ENCODE assay signal across 19 mouse cellular contexts in the genomic region with DNA sequence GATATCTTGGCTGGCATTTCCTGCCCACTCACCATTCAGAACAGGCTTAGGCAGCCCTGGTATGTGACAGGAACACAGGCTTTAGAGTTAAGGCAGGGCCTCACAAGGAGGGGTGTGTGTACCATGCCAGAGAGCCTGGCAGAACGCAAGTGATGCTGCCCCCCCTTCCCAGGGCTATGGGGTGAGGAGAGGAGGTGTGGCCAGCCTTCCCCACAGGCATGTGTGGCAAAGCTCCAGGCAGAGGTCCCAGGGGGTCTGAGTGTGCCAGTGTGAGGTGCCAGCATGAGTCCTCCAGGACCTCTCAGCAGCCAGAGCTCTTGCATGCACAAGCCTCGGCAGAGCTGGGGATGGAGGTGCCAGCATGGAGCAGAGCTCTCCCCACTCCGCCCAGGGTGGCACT. TPM values are rescaled to one million over a fixed set of nuclear protein-coding genes. Genes with fewer than 3 reads are reported as not detected.
DNase-seq lines count a peak whose midpoint lies in the region; ATAC-seq and TF ChIP-seq lines count a peak whose summit lies in the region.
"Had no signal": no experiment of that assay in that cellular context is flagged by ENCODE, and none has a peak within 500 bp of the region (broad histone marks: within the 10 kb centered on the region; RNA-seq: fewer than 3 reads in every experiment).

No protein-coding gene starts in this region.

- no peak overlapping the region for H3K4me3 ChIP-seq in heart, embryonic 15.5 days
- no peak overlapping the region for H3K4me3 ChIP-seq in midbrain, embryonic 13.5 days (replicated peaks)
- H3K4me3 ChIP-seq in midbrain, embryonic 16.5 days (ENCODE audit: low read depth, low read length), result no peak overlapping the region
- H3K4me3 ChIP-seq in lung, postnatal 0 days (ENCODE audit: low read depth, low read length), result no peak overlapping the region
- no peak overlapping the region for H3K4me3 ChIP-seq in liver, postnatal 0 days (ENCODE audit: low read depth, low read length)
- H3K4me3 ChIP-seq: heart, embryonic 12.5 days; limb, embryonic 10.5 days; liver, embryonic 12.5 days; megakaryocyte, embryonic 14.5 days; myocyte had no signal

- TF ChIP-seq EP300 in lung, postnatal 0 days (IDR thresholded peaks at IDR 0.05), result no peak
- no peak for TF ChIP-seq EP300 in liver, postnatal 0 days (IDR thresholded peaks at IDR 0.05; ENCODE audit: low read depth)

- 0 out of 2 replicates have a peak, but pooled peaks have one; percentile 5 for ATAC-seq in heart, embryonic 15.5 days (replicated peaks; ENCODE audit: insufficient number of reproducible peaks, insufficient read depth, low FRiP score, low read depth)
- ATAC-seq in midbrain, embryonic 13.5 days, result no peak
- ATAC-seq in midbrain, embryonic 16.5 days, result no peak
- ATAC-seq in lung, postnatal 0 days, result peak; percentile 73
- ATAC-seq in liver, postnatal 0 days, result no peak
- ATAC-seq: liver, embryonic 12.5 days; Patski had no signal

- H3K36me3 ChIP-seq in heart, embryonic 15.5 days, result no peaks in the 10 kb centered on the region
- H3K36me3 ChIP-seq in midbrain, embryonic 13.5 days, result no peaks in the 10 kb centered on the region
- H3K36me3 ChIP-seq in midbrain, embryonic 16.5 days (ENCODE audit: control insufficient read depth, insufficient read depth, low read length), result no peaks in the 10 kb centered on the region
- H3K36me3 ChIP-seq in lung, postnatal 0 days (ENCODE audit: insufficient read depth, low read length), result no peaks in the 10 kb centered on the region
- no peaks in the 10 kb centered on the region for H3K36me3 ChIP-seq in liver, postnatal 0 days (replicated peaks; ENCODE audit: insufficient read depth, low read length)
- H3K36me3 ChIP-seq: heart, embryonic 12.5 days; limb, embryonic 10.5 days; liver, embryonic 12.5 days had no signal

- no peaks in the 10 kb centered on the region for H3K9me3 ChIP-seq in heart, embryonic 15.5 days (replicated peaks)
- no peaks in the 10 kb centered on the region for H3K9me3 ChIP-seq in midbrain, embryonic 13.5 days
- H3K9me3 ChIP-seq in midbrain, embryonic 16.5 days (replicated peaks; ENCODE audit: control insufficient read depth, low read length, poor library complexity, severe bottlenecking), result no peaks in the 10 kb centered on the region
- no peaks in the 10 kb centered on the region for H3K9me3 ChIP-seq in lung, postnatal 0 days (ENCODE audit: low read length)
- H3K9me3 ChIP-seq in liver, postnatal 0 days (ENCODE audit: low read length), result no peaks in the 10 kb centered on the region
- H3K9me3 ChIP-seq: limb, embryonic 10.5 days; liver, embryonic 12.5 days had no signal

- no peak for DNase-seq in heart, adult 8-10 months (ENCODE audit: low spot score)
- DNase-seq in NIH3T3 (ENCODE audit: low read depth), result peak; percentile 73
- DNase-seq in lung, postnatal 0 days (ENCODE audit: low spot score), result no peak
- DNase-seq in liver, postnatal 0 days, result no peak
- no peak for DNase-seq in layer of hippocampus, postnatal 25 days (ENCODE audit: extremely low spot score in 1 of 2, low spot score in 1 of 2)
- DNase-seq: cerebellum, adult 9-11 months; embryo, embryonic 11 days; kidney, adult 8-10 months; kidney, postnatal 4 days; thymus, postnatal 14 days had no signal

- H3K4me2 ChIP-seq in heart, embryonic 15.5 days, result no peak overlapping the region
- no peak overlapping the region for H3K4me2 ChIP-seq in midbrain, embryonic 13.5 days (replicated peaks)
- no peak overlapping the region for H3K4me2 ChIP-seq in midbrain, embryonic 16.5 days (ENCODE audit: low read length)
- H3K4me2 ChIP-seq in lung, postnatal 0 days (replicated peaks; ENCODE audit: low read depth, low read length), result no peak overlapping the region
- H3K4me2 ChIP-seq in liver, postnatal 0 days (ENCODE audit: low read depth, low read length), result no peak overlapping the region
- H3K4me2 ChIP-seq: heart, embryonic 12.5 days; liver, embryonic 12.5 days had no signal

- no peak overlapping the region for H3K27ac ChIP-seq in heart, embryonic 15.5 days
- no peak overlapping the region for H3K27ac ChIP-seq in midbrain, embryonic 13.5 days
- no peak overlapping the region for H3K27ac ChIP-seq in midbrain, embryonic 16.5 days (ENCODE audit: low read length)
- no peak overlapping the region for H3K27ac ChIP-seq in lung, postnatal 0 days (ENCODE audit: low read length)
- no peak overlapping the region for H3K27ac ChIP-seq in liver, postnatal 0 days (ENCODE audit: low read depth)
- H3K27ac ChIP-seq: limb, embryonic 10.5 days; liver, embryonic 12.5 days had no signal

- no peak overlapping the region for H3K9ac ChIP-seq in heart, embryonic 15.5 days
- H3K9ac ChIP-seq in midbrain, embryonic 13.5 days (replicated peaks), result peak overlapping the region; percentile 32; the same call in 1 of the 2 replicates
- no peak overlapping the region for H3K9ac ChIP-seq in midbrain, embryonic 16.5 days (ENCODE audit: low read depth, low read length)
- H3K9ac ChIP-seq in lung, postnatal 0 days (replicated peaks; ENCODE audit: low read depth), result no peak overlapping the region
- no peak overlapping the region for H3K9ac ChIP-seq in liver, postnatal 0 days (replicated peaks)
- H3K9ac ChIP-seq: heart, embryonic 12.5 days; liver, embryonic 12.5 days had no signal

- peaks cover 2% of the 10 kb centered on the region; the same call in 1 of the 2 replicates for H3K27me3 ChIP-seq in heart, embryonic 15.5 days
- H3K27me3 ChIP-seq in midbrain, embryonic 13.5 days, result no peaks in the 10 kb centered on the region
- H3K27me3 ChIP-seq in midbrain, embryonic 16.5 days (ENCODE audit: control insufficient read depth, insufficient read depth, low read depth, low read length), result no peaks in the 10 kb centered on the region
- H3K27me3 ChIP-seq in lung, postnatal 0 days (replicated peaks; ENCODE audit: insufficient read depth, low read length), result no peaks in the 10 kb centered on the region
- H3K27me3 ChIP-seq in liver, postnatal 0 days (ENCODE audit: insufficient read depth, low read length), result no peaks in the 10 kb centered on the region
- H3K27me3 ChIP-seq: heart, embryonic 12.5 days; Patski had no signal

- TF ChIP-seq CTCF in lung, postnatal 0 days (IDR thresholded peaks at IDR 0.05), result no peak
- no peak for TF ChIP-seq CTCF in liver, postnatal 0 days (IDR thresholded peaks at IDR 0.05; ENCODE audit: low read depth)

- H3K4me1 ChIP-seq in heart, embryonic 15.5 days (replicated peaks), result peaks cover 6% of the 10 kb centered on the region; the same call in 1 of the 2 replicates
- H3K4me1 ChIP-seq in midbrain, embryonic 13.5 days (replicated peaks), result peaks cover 15% of the 10 kb centered on the region
- 0 out of 2 replicates have a peak, but pooled peaks cover 4% of the 10 kb centered on the region for H3K4me1 ChIP-seq in midbrain, embryonic 16.5 days (ENCODE audit: control insufficient read depth, insufficient read depth, low read length)
- no peaks in the 10 kb centered on the region for H3K4me1 ChIP-seq in lung, postnatal 0 days (ENCODE audit: insufficient read depth, low read depth, low read length)
- H3K4me1 ChIP-seq in liver, postnatal 0 days (ENCODE audit: insufficient read depth), result no peaks in the 10 kb centered on the region

- WGBS in heart, embryonic 15.5 days, result 52% methylated on average over 3 of the region's 3 CpGs
- WGBS in midbrain, embryonic 13.5 days, result 75% methylated on average over 3 of the region's 3 CpGs
- 72% methylated on average over 3 of the region's 3 CpGs for WGBS in midbrain, embryonic 16.5 days
- WGBS in lung, postnatal 0 days, result 48% methylated on average over 3 of the region's 3 CpGs
- 82% methylated on average over 3 of the region's 3 CpGs for WGBS in liver, postnatal 0 days (ENCODE audit: insufficient replicate concordance)

RNA-seq across cellular contexts. Expression of a gene that starts 11.4 kb away (rescaled TPM):
- polyA plus RNA-seq in heart, embryonic 15.5 days (2015; fragmentation: Nextera tagmentation; extraction: Ambion mirVana), result 1.0 TPM in 2 replicates
- 1 to 10 TPM; 1.2 to 2.0 (median 1.5) TPM for total RNA-seq in heart, adult 8-10 months (2022)
- 2.0 and 2.9 TPM in 2 replicates for polyA plus RNA-seq in midbrain, embryonic 13.5 days (2015; fragmentation: Nextera tagmentation; extraction: Ambion mirVana)
- 2.7 and 2.9 TPM in 2 replicates for polyA plus RNA-seq in midbrain, embryonic 16.5 days (2015; fragmentation: Nextera tagmentation; extraction: Ambion mirVana)
- polyA plus RNA-seq in lung, postnatal 0 days (2015; fragmentation: Nextera tagmentation; extraction: Ambion mirVana), result 0.35 and 0.57 TPM in 2 replicates
- polyA plus RNA-seq in liver, postnatal 0 days (2015; fragmentation: Nextera tagmentation; extraction: Ambion mirVana), result 0.02 TPM in 1 of 2 replicates, not detected in the other
- total RNA-seq in layer of hippocampus, postnatal 25 days (2021), result 1 to 10 TPM; 5.0 to 5.1 TPM

RNA-seq across cellular contexts. Expression of a gene that starts 19.4 kb away (rescaled TPM):
- polyA plus RNA-seq in heart, embryonic 15.5 days (2015; fragmentation: Nextera tagmentation; extraction: Ambion mirVana), result 4.7 and 5.7 TPM in 2 replicates
- total RNA-seq in heart, adult 8-10 months (2022), result 10 to 100 TPM; 38.2 to 46.2 (median 40.0) TPM
- 19.5 and 21.5 TPM in 2 replicates for polyA plus RNA-seq in midbrain, embryonic 13.5 days (2015; fragmentation: Nextera tagmentation; extraction: Ambion mirVana)
- 13.2 and 13.5 TPM in 2 replicates for polyA plus RNA-seq in midbrain, embryonic 16.5 days (2015; fragmentation: Nextera tagmentation; extraction: Ambion mirVana)
- 4.1 and 4.5 TPM in 2 replicates for polyA plus RNA-seq in lung, postnatal 0 days (2015; fragmentation: Nextera tagmentation; extraction: Ambion mirVana)
- polyA plus RNA-seq in liver, postnatal 0 days (2015; fragmentation: Nextera tagmentation; extraction: Ambion mirVana), result 1.5 TPM in 2 replicates
- 10 to 100 TPM; 66.6 to 71.3 TPM for total RNA-seq in layer of hippocampus, postnatal 25 days (2021)

RNA-seq across cellular contexts. Expression of a gene that starts 39.6 kb away (rescaled TPM):
- 5.6 and 6.2 TPM in 2 replicates for polyA plus RNA-seq in heart, embryonic 15.5 days (2015; fragmentation: Nextera tagmentation; extraction: Ambion mirVana)
- total RNA-seq in heart, adult 8-10 months (2022), result under 1 TPM; 0.33 to 1.00 (median 0.66) TPM
- polyA plus RNA-seq in midbrain, embryonic 13.5 days (2015; fragmentation: Nextera tagmentation; extraction: Ambion mirVana), result 16.7 and 17.7 TPM in 2 replicates
- 28.1 and 36.2 TPM in 2 replicates for polyA plus RNA-seq in midbrain, embryonic 16.5 days (2015; fragmentation: Nextera tagmentation; extraction: Ambion mirVana)
- 1.0 and 1.3 TPM in 2 replicates for polyA plus RNA-seq in lung, postnatal 0 days (2015; fragmentation: Nextera tagmentation; extraction: Ambion mirVana)
- 0.09 and 0.23 TPM in 2 replicates for polyA plus RNA-seq in liver, postnatal 0 days (2015; fragmentation: Nextera tagmentation; extraction: Ambion mirVana)
- total RNA-seq in layer of hippocampus, postnatal 25 days (2021), result 100 to 1,000 TPM; 172 to 174 TPM

Comparison
In these comparisons a context has a peak if more than half of its experiments do, and no peak if none do; other contexts are left out.
1. ATAC-seq: peak in heart, embryonic 15.5 days (single experiment) and lung, postnatal 0 days (single experiment); none in midbrain, embryonic 13.5 days (single experiment), midbrain, embryonic 16.5 days (single experiment) and liver, postnatal 0 days (single experiment).